Mouse (Mus musculus): Measurements from ENCODE around the gene Pmp22. TPM values are rescaled to one million over a fixed set of nuclear protein-coding genes. Genes with fewer than 3 reads are reported as not detected.

The Pmp22 gene
- polyA plus RNA-seq, 1 experiment from 2014 or later, result 24.3 TPM

- no peak for ATAC-seq
- Histone ChIP-seq H3K9ac (replicated peaks; ENCODE audit: low read depth, low read length) (no peak overlapping the region), H3K36me3 (ENCODE audit: control insufficient read depth, insufficient read depth) (no peaks in the 10 kb centered on the region), H3K9me3 (ENCODE audit: control insufficient read depth, low read length) (no peaks in the 10 kb centered on the region), H3K27ac (ENCODE audit: low read length) (no peak overlapping the region), H3K4me2 (ENCODE audit: low read length) (peak overlapping the region; percentile 97), H3K4me1 (replicated peaks; ENCODE audit: control insufficient read depth, insufficient read depth, low read length) (peaks cover 29% of the 10 kb centered on the region), H3K27me3 (replicated peaks; ENCODE audit: control insufficient read depth, insufficient read depth, low read length) (peaks cover 39% of the 10 kb centered on the region), H3K4me3 (replicated peaks; ENCODE audit: low read length) (peak overlapping the region; percentile 49)
- 6% methylated on average over 11 of the region's 11 CpGs for WGBS
These were observed 2.9 kb downstream of the Pmp22 start for GRCm38 (mm10) chr11:63131693-63132040.

GRCm38 (mm10) chr11:63132151-63132500, 3.3 kb downstream of the Pmp22 start:
- peaks cover 39% of the 10 kb centered on the region for H3K27me3 ChIP-seq (replicated peaks; ENCODE audit: control insufficient read depth, insufficient read depth, low read length)
- peaks cover 29% of the 10 kb centered on the region for H3K4me1 ChIP-seq (replicated peaks; ENCODE audit: control insufficient read depth, insufficient read depth, low read length)
- H3K4me3 ChIP-seq (replicated peaks; ENCODE audit: low read length), result peak overlapping the region; percentile 49
- WGBS, result 1% methylated on average over 11 of the region's 11 CpGs
- H3K36me3 ChIP-seq (ENCODE audit: control insufficient read depth, insufficient read depth), result no peaks in the 10 kb centered on the region
- no peak for ATAC-seq
- H3K9me3 ChIP-seq (ENCODE audit: control insufficient read depth, low read length), result no peaks in the 10 kb centered on the region
- H3K27ac ChIP-seq (ENCODE audit: low read length), result 0 out of 2 replicates have a peak overlapping the region, but pooled peaks have one; percentile 45
- H3K4me2 ChIP-seq (ENCODE audit: low read length), result peak overlapping the region; percentile 97
- peak overlapping the region; percentile 68 for H3K9ac ChIP-seq (replicated peaks; ENCODE audit: low read depth, low read length)

GRCm38 (mm10) chr11:63132501-63133435, 4.0 kb downstream of the Pmp22 start:
- H3K27me3 ChIP-seq (replicated peaks; ENCODE audit: control insufficient read depth, insufficient read depth, low read length), result peaks cover 39% of the 10 kb centered on the region
- peak overlapping the region; percentile 49 for H3K4me3 ChIP-seq (replicated peaks; ENCODE audit: low read length)
- peak; percentile 37; the same call in 1 of the 2 replicates for ATAC-seq
- peak overlapping the region; percentile 68 for H3K9ac ChIP-seq (replicated peaks; ENCODE audit: low read depth, low read length)
- no peaks in the 10 kb centered on the region for H3K36me3 ChIP-seq (ENCODE audit: control insufficient read depth, insufficient read depth)
- WGBS, result under 1% methylated on average over 63 of the region's 66 CpGs
- H3K9me3 ChIP-seq (ENCODE audit: control insufficient read depth, low read length), result no peaks in the 10 kb centered on the region
- peaks cover 29% of the 10 kb centered on the region for H3K4me1 ChIP-seq (replicated peaks; ENCODE audit: control insufficient read depth, insufficient read depth, low read length)
- peak overlapping the region; percentile 45; the same call in 1 of the 2 replicates for H3K27ac ChIP-seq (ENCODE audit: low read length)
- peak overlapping the region; percentile 97 for H3K4me2 ChIP-seq (ENCODE audit: low read length)

DNA sequence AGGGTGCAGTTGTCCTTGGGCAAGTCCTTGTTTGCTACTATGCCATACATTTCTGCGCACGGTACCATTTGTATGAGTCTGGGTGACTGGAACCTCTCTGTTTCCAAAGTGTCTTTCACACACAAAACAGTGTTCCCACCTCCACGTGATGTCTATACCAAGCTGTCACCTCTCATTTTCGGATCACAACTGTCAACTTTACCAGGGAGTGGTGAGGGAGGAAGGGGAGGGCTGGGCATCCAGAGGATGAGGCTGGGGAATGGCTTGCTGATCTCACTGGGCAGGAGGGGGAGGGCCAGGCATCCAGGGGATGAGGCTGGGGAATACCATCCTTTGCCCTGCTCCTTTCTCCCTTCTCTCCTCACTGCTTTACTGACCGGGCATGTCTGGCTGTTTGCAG, 5.2 kb downstream of the Pmp22 start:
- peaks cover 36% of the 10 kb centered on the region for H3K27me3 ChIP-seq (replicated peaks; ENCODE audit: control insufficient read depth, insufficient read depth, low read length)
- 81% methylated on average over 5 of the region's 5 CpGs for WGBS
- no peaks in the 10 kb centered on the region for H3K9me3 ChIP-seq (ENCODE audit: control insufficient read depth, low read length)
- H3K36me3 ChIP-seq (ENCODE audit: control insufficient read depth, insufficient read depth), result no peaks in the 10 kb centered on the region
- no peak overlapping the region for H3K4me2 ChIP-seq (ENCODE audit: low read length)
- no peak for ATAC-seq
- H3K27ac ChIP-seq (ENCODE audit: low read length), result no peak overlapping the region
- H3K4me1 ChIP-seq (replicated peaks; ENCODE audit: control insufficient read depth, insufficient read depth, low read length), result peaks cover 29% of the 10 kb centered on the region
- no peak overlapping the region for H3K9ac ChIP-seq (replicated peaks; ENCODE audit: low read depth, low read length)
- H3K4me3 ChIP-seq (replicated peaks; ENCODE audit: low read length), result no peak overlapping the region

DNA sequence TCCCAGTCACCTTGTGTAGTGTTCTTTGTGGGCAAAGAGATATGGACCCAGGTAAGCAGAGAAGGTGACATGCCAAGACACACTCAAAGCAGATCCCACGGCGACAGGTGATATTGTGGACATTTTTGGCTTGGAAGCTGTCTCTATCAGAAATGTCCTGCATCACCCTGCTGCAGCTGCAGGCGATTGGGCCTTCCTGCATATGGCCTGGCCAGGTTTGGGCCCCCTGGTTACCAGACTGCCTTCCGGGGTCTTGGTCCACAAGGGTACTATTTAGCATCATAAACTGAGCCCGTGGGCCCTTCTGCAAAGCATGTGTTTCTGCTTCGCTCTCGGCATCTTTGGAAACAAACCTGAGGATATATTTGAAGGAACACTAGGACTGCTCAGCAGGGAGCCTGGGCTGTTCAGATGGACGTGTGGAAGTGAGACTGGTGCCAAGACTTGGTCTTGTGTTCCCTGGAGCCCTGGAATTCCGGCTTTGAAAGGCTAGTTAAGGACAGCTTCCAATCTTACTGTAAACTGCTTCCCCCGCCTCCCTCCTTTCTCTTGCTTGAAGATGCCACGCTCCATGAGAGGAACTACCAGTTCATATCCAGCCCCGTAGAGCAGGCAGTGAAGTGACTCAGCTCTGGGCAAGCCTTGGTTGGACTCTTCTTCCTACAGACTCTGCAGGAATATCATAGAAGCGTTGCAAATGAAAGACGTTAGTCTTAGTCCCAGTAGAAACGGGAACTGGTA, 6.1 kb downstream of the Pmp22 start:
- 66% methylated on average over 15 of the region's 15 CpGs for WGBS
- H3K9ac ChIP-seq (replicated peaks; ENCODE audit: low read depth, low read length), result no peak overlapping the region
- peaks cover 28% of the 10 kb centered on the region for H3K27me3 ChIP-seq (replicated peaks; ENCODE audit: control insufficient read depth, insufficient read depth, low read length)

DNA sequence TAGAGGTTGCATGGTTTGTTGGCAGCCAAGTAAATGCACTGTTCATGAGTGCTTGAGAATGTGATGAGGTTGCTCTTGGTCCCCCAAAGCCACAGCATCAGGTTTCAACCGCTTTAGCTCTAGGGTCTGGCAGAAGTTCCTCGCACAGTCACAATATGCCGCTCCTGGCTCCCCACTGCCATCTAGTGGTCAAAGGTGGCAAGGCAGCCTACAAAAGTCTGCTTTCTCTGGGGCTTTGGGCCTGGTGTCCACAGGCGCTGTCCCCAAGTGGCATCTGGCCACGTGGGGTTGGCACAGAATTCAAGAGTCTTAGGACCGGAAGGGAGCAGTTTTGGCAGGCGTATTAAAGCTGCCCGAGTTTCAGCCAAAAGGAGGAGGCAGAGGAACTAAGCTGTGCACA, 6.8 kb downstream of the Pmp22 start:
- Histone ChIP-seq H3K4me1 (replicated peaks; ENCODE audit: control insufficient read depth, insufficient read depth, low read length) (peaks cover 23% of the 10 kb centered on the region), H3K9me3 (ENCODE audit: control insufficient read depth, low read length) (no peaks in the 10 kb centered on the region), H3K4me3 (replicated peaks; ENCODE audit: low read length) (no peak overlapping the region), H3K4me2 (ENCODE audit: low read length) (no peak overlapping the region), H3K27ac (ENCODE audit: low read length) (no peak overlapping the region), H3K36me3 (ENCODE audit: control insufficient read depth, insufficient read depth) (no peaks in the 10 kb centered on the region), H3K27me3 (replicated peaks; ENCODE audit: control insufficient read depth, insufficient read depth, low read length) (peaks cover 22% of the 10 kb centered on the region), H3K9ac (replicated peaks; ENCODE audit: low read depth, low read length) (no peak overlapping the region)
- 1% methylated on average over 8 of the region's 8 CpGs for WGBS
- peak; percentile 79 for ATAC-seq

More for the DNA sequence above, 6.1 kb downstream of the Pmp22 start:
- H3K9me3 ChIP-seq (ENCODE audit: control insufficient read depth, low read length), result no peaks in the 10 kb centered on the region
- ATAC-seq, result no peak
- peaks cover 28% of the 10 kb centered on the region for H3K4me1 ChIP-seq (replicated peaks; ENCODE audit: control insufficient read depth, insufficient read depth, low read length)
- no peaks in the 10 kb centered on the region for H3K36me3 ChIP-seq (ENCODE audit: control insufficient read depth, insufficient read depth)
- no peak overlapping the region for H3K4me3 ChIP-seq (replicated peaks; ENCODE audit: low read length)
- no peak overlapping the region for H3K4me2 ChIP-seq (ENCODE audit: low read length)
- no peak overlapping the region for H3K27ac ChIP-seq (ENCODE audit: low read length)

GRCm38 (mm10) chr11:63136205-63136604, 7.4 kb downstream of the Pmp22 start:
- Histone ChIP-seq H3K36me3 (ENCODE audit: control insufficient read depth, insufficient read depth) (no peaks in the 10 kb centered on the region), H3K9ac (replicated peaks; ENCODE audit: low read depth, low read length) (no peak overlapping the region), H3K4me3 (replicated peaks; ENCODE audit: low read length) (no peak overlapping the region), H3K27ac (ENCODE audit: low read length) (no peak overlapping the region), H3K9me3 (ENCODE audit: control insufficient read depth, low read length) (no peaks in the 10 kb centered on the region), H3K4me1 (replicated peaks; ENCODE audit: control insufficient read depth, insufficient read depth, low read length) (peaks cover 19% of the 10 kb centered on the region), H3K4me2 (ENCODE audit: low read length) (no peak overlapping the region), H3K27me3 (replicated peaks; ENCODE audit: control insufficient read depth, insufficient read depth, low read length) (peaks cover 18% of the 10 kb centered on the region)
- no peak for ATAC-seq
- 67% methylated on average over 6 of the region's 6 CpGs for WGBS

GRCm38 (mm10) chr11:63136836-63137416, 8.1 kb downstream of the Pmp22 start:
- Histone ChIP-seq H3K9ac (replicated peaks; ENCODE audit: low read depth, low read length) (no peak overlapping the region), H3K36me3 (ENCODE audit: control insufficient read depth, insufficient read depth) (no peaks in the 10 kb centered on the region), H3K4me2 (ENCODE audit: low read length) (no peak overlapping the region), H3K4me3 (replicated peaks; ENCODE audit: low read length) (no peak overlapping the region), H3K27me3 (replicated peaks; ENCODE audit: control insufficient read depth, insufficient read depth, low read length) (peaks cover 11% of the 10 kb centered on the region), H3K4me1 (replicated peaks; ENCODE audit: control insufficient read depth, insufficient read depth, low read length) (peaks cover 12% of the 10 kb centered on the region), H3K27ac (ENCODE audit: low read length) (no peak overlapping the region), H3K9me3 (ENCODE audit: control insufficient read depth, low read length) (no peaks in the 10 kb centered on the region)
- ATAC-seq, result no peak
- 56% methylated on average over 4 of the region's 4 CpGs for WGBS

GRCm38 (mm10) chr11:63138739-63139138, 10.0 kb downstream of the Pmp22 start:
- Histone ChIP-seq H3K4me3 (replicated peaks; ENCODE audit: low read length) (no peak overlapping the region), H3K9ac (replicated peaks; ENCODE audit: low read depth, low read length) (no peak overlapping the region), H3K4me1 (replicated peaks; ENCODE audit: control insufficient read depth, insufficient read depth, low read length) (no peaks in the 10 kb centered on the region), H3K27ac (ENCODE audit: low read length) (no peak overlapping the region), H3K4me2 (ENCODE audit: low read length) (no peak overlapping the region), H3K9me3 (ENCODE audit: control insufficient read depth, low read length) (no peaks in the 10 kb centered on the region), H3K27me3 (replicated peaks; ENCODE audit: control insufficient read depth, insufficient read depth, low read length) (no peaks in the 10 kb centered on the region), H3K36me3 (ENCODE audit: control insufficient read depth, insufficient read depth) (no peaks in the 10 kb centered on the region)
- 62% methylated on average over 3 of the region's 3 CpGs for WGBS
- ATAC-seq, result no peak
